Mouse (Mus musculus): ENCODE data around the gene C330021F23Rik. TPM values are rescaled to one million over a fixed set of nuclear protein-coding genes. Genes with fewer than 3 reads are reported as not detected.

The C330021F23Rik gene
- 0.29 and 0.56 TPM in 2 replicates for polyA plus RNA-seq (2015; fragmentation: Nextera tagmentation; extraction: Ambion mirVana)

DNA sequence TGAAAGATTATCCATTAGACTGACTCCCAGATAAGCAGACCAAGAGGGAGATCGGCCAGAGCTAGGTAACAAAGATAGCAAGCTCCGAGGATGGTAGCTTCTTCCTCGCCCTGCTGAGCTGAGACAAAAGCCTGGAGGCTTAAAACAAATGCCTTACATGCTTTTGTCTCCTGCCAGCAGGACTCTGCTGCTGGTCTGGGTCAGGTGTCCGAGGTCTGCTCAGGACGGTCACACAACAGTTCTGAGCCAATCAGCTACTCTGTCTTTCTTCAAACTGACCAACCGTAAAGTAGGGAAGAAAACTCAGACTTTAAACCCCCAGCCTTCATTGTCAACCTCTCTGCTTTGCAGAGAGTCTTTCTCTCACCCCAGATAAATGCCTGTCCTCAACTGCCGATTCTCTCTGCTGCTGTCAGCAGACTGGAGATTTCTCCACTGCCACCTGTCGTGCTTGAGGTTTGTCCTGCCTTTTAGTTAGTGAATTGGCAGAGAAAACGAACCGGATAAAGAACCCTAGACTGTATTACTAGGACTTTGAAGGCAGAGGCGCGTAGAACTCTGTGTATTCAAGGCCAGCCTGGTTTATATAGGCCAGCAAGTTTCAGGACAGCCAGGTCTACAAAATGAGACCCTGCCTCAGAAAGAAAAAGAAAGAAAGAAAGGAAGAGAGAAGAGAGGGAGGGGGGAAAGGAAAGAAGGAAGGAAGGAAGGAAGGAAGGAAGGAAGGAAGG, at the start of gene C330021F23Rik:
C330021F23Rik (plus strand) TSS at position 350 of the 731 bp plus-strand sequence.
- Histone ChIP-seq H3K4me1 (replicated peaks; ENCODE audit: control insufficient read depth, insufficient read depth, low read length) (0 out of 2 replicates have a peak, but pooled peaks cover 2% of the 10 kb centered on the region), H3K4me2 (ENCODE audit: low read length) (peak within 1 kb of the TSS; percentile 3), H3K9me3 (ENCODE audit: control insufficient read depth, low read length) (no peaks in the 10 kb centered on the region), H3K9ac (replicated peaks; ENCODE audit: low read depth, low read length) (no peak within 1 kb of the TSS), H3K4me3 (replicated peaks; ENCODE audit: low read length) (no peak within 1 kb of the TSS), H3K27ac (ENCODE audit: low read length) (no peak within 1 kb of the TSS), H3K36me3 (ENCODE audit: control insufficient read depth, insufficient read depth) (no peaks in the 10 kb centered on the region), H3K27me3 (replicated peaks; ENCODE audit: control insufficient read depth, insufficient read depth, low read length) (no peaks in the 10 kb centered on the region)
- WGBS, result 1% methylated on average over 12 of the region's 12 CpGs
- ATAC-seq, result no peak

- H3K9me3 ChIP-seq (ENCODE audit: control insufficient read depth, low read length), result no peaks in the 10 kb centered on the region
- no peak overlapping the region for H3K4me2 ChIP-seq (ENCODE audit: low read length)
- no peak overlapping the region for H3K9ac ChIP-seq (replicated peaks; ENCODE audit: low read depth, low read length)
- H3K36me3 ChIP-seq (ENCODE audit: control insufficient read depth, insufficient read depth), result peaks cover 21% of the 10 kb centered on the region
- no peak overlapping the region for H3K27ac ChIP-seq (ENCODE audit: low read length)
- no peaks in the 10 kb centered on the region for H3K27me3 ChIP-seq (replicated peaks; ENCODE audit: control insufficient read depth, insufficient read depth, low read length)
- H3K4me1 ChIP-seq (replicated peaks; ENCODE audit: control insufficient read depth, insufficient read depth, low read length), result peaks cover under 1% of the 10 kb centered on the region; the same call in 1 of the 2 replicates
- ATAC-seq, result no peak
- WGBS, result 92% methylated on average over 13 of the region's 13 CpGs
- H3K4me3 ChIP-seq (replicated peaks; ENCODE audit: low read length), result no peak overlapping the region
These were observed 45.6 kb upstream of the C330021F23Rik start for GRCm38 (mm10) chr8:3522007-3522697.

DNA sequence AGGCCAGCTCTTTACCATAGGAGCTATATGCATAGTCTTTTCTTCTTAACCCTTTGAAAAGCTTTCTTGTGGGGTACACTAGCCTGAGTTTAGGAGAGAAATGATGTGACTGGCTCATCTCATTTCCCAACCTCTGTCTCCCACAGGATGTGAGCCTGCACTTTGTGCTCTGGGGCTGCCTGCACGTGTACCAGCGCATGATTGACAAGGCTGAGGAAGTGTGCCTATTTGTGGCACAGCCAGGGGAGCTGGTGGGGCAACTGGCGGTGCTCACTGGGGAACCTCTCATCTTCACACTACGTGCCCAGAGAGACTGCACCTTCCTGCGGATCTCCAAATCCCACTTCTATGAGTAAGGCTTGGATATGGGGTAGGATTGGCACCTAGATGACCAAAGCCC, 37.0 kb upstream of the C330021F23Rik start:
- Histone ChIP-seq H3K27ac (ENCODE audit: low read length) (no peak overlapping the region), H3K36me3 (ENCODE audit: control insufficient read depth, insufficient read depth) (peaks cover 15% of the 10 kb centered on the region), H3K27me3 (replicated peaks; ENCODE audit: control insufficient read depth, insufficient read depth, low read length) (no peaks in the 10 kb centered on the region), H3K9ac (replicated peaks; ENCODE audit: low read depth, low read length) (no peak overlapping the region), H3K4me1 (replicated peaks; ENCODE audit: control insufficient read depth, insufficient read depth, low read length) (no peaks in the 10 kb centered on the region), H3K4me3 (replicated peaks; ENCODE audit: low read length) (no peak overlapping the region), H3K4me2 (ENCODE audit: low read length) (no peak overlapping the region), H3K9me3 (ENCODE audit: control insufficient read depth, low read length) (no peaks in the 10 kb centered on the region)
- 90% methylated on average over 5 of the region's 5 CpGs for WGBS
- ATAC-seq, result no peak

- no peak for ATAC-seq
- no peak overlapping the region for H3K27ac ChIP-seq (ENCODE audit: low read length)
- H3K4me3 ChIP-seq (replicated peaks; ENCODE audit: low read length), result no peak overlapping the region
- no peak overlapping the region for H3K4me2 ChIP-seq (ENCODE audit: low read length)
- peaks cover 11% of the 10 kb centered on the region for H3K36me3 ChIP-seq (ENCODE audit: control insufficient read depth, insufficient read depth)
- no peaks in the 10 kb centered on the region for H3K4me1 ChIP-seq (replicated peaks; ENCODE audit: control insufficient read depth, insufficient read depth, low read length)
- 91% methylated on average over 18 of the region's 18 CpGs for WGBS
- no peak overlapping the region for H3K9ac ChIP-seq (replicated peaks; ENCODE audit: low read depth, low read length)
- H3K27me3 ChIP-seq (replicated peaks; ENCODE audit: control insufficient read depth, insufficient read depth, low read length), result no peaks in the 10 kb centered on the region
- H3K9me3 ChIP-seq (ENCODE audit: control insufficient read depth, low read length), result no peaks in the 10 kb centered on the region
These were observed 35.9 kb upstream of the C330021F23Rik start for GRCm38 (mm10) chr8:3531936-3532335.

GRCm38 (mm10) chr8:3536053-3536841, 31.5 kb upstream of the C330021F23Rik start:
- Histone ChIP-seq H3K9me3 (ENCODE audit: control insufficient read depth, low read length) (no peaks in the 10 kb centered on the region), H3K36me3 (ENCODE audit: control insufficient read depth, insufficient read depth) (peaks cover 20% of the 10 kb centered on the region), H3K4me2 (ENCODE audit: low read length) (no peak overlapping the region)

DNA sequence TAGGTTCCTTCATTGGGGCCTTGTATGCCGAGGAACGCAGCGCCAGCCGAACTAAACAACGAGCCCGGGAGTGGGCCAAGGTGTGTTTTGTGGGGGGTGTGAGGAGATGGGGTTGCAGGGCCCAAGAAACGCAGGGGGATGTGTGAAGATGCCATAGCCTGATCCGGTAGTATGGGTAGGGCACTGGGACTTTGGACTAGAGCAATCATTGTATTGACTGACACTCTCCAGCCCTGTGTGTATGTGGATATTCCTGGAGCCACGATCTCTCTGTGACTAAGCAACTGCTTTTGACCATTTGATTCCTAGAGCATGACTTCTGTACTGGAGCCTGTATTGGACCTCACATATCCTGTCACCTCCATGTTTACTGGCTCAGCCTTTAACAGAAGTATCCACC, 30.9 kb upstream of the C330021F23Rik start:
- no peaks in the 10 kb centered on the region for H3K27me3 ChIP-seq (replicated peaks; ENCODE audit: control insufficient read depth, insufficient read depth, low read length)

More at GRCm38 (mm10) chr8:3536053-3536841, 31.5 kb upstream of the C330021F23Rik start:
- Histone ChIP-seq H3K4me3 (replicated peaks; ENCODE audit: low read length) (no peak overlapping the region), H3K27ac (ENCODE audit: low read length) (no peak overlapping the region), H3K27me3 (replicated peaks; ENCODE audit: control insufficient read depth, insufficient read depth, low read length) (no peaks in the 10 kb centered on the region), H3K9ac (replicated peaks; ENCODE audit: low read depth, low read length) (no peak overlapping the region), H3K4me1 (replicated peaks; ENCODE audit: control insufficient read depth, insufficient read depth, low read length) (no peaks in the 10 kb centered on the region)
- 67% methylated on average over 15 of the region's 15 CpGs for WGBS
- no peak for ATAC-seq

DNA sequence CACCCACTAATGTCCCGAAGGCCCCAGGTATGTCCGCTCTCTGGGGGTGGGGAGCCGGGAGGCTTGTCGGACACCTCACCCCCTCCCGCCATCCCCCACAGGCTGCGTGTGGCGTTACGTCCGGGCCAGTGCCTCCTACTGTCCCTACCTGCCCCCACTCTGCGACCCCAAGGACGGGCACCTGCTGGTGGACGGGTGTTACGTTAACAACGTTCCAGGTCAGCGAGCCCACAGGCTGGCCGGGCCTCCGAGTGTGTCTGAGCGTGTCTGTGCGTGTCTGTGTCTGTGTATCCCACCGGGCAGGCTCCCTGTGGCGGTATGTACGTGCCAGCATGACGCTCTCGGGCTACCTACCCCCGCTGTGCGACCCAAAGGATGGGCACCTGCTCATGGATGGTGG, 30.1 kb upstream of the C330021F23Rik start:
- H3K36me3 ChIP-seq (ENCODE audit: control insufficient read depth, insufficient read depth), result peaks cover 15% of the 10 kb centered on the region
- no peak overlapping the region for H3K27ac ChIP-seq (ENCODE audit: low read length)
- no peak overlapping the region for H3K4me2 ChIP-seq (ENCODE audit: low read length)
- no peaks in the 10 kb centered on the region for H3K9me3 ChIP-seq (ENCODE audit: control insufficient read depth, low read length)
- H3K27me3 ChIP-seq (replicated peaks; ENCODE audit: control insufficient read depth, insufficient read depth, low read length), result no peaks in the 10 kb centered on the region
- H3K4me3 ChIP-seq (replicated peaks; ENCODE audit: low read length), result no peak overlapping the region
- H3K4me1 ChIP-seq (replicated peaks; ENCODE audit: control insufficient read depth, insufficient read depth, low read length), result no peaks in the 10 kb centered on the region
- ATAC-seq, result no peak
- WGBS, result 96% methylated on average over 26 of the region's 26 CpGs
- no peak overlapping the region for H3K9ac ChIP-seq (replicated peaks; ENCODE audit: low read depth, low read length)

More for the DNA sequence above, 30.9 kb upstream of the C330021F23Rik start:
- Histone ChIP-seq H3K9ac (replicated peaks; ENCODE audit: low read depth, low read length) (no peak overlapping the region), H3K4me2 (ENCODE audit: low read length) (no peak overlapping the region), H3K9me3 (ENCODE audit: control insufficient read depth, low read length) (no peaks in the 10 kb centered on the region), H3K36me3 (ENCODE audit: control insufficient read depth, insufficient read depth) (peaks cover 20% of the 10 kb centered on the region), H3K4me1 (replicated peaks; ENCODE audit: control insufficient read depth, insufficient read depth, low read length) (no peaks in the 10 kb centered on the region), H3K4me3 (replicated peaks; ENCODE audit: low read length) (no peak overlapping the region), H3K27ac (ENCODE audit: low read length) (no peak overlapping the region)
- WGBS, result 93% methylated on average over 9 of the region's 9 CpGs
- no peak for ATAC-seq

DNA sequence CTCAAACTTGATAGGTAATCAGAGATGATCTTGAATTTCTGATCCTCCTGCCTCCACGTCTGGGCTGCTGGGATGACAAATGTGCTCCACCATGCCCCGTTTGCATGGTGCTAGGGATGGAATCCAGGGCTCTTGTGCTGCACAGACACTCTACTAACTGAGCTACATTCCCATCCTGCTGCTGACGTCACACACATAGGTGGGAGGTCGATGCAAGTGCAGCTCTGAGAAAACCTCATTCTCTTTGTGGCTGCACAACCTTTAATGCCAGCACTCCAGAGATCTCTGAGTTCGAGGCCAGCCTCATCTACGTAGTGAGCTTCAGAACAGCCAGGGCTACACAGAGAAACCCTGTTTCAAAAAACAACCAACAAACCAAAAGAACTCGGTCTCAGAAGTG, 28.6 kb upstream of the C330021F23Rik start:
- ATAC-seq, result no peak
- Histone ChIP-seq H3K27me3 (replicated peaks; ENCODE audit: control insufficient read depth, insufficient read depth, low read length) (no peaks in the 10 kb centered on the region), H3K9me3 (ENCODE audit: control insufficient read depth, low read length) (no peaks in the 10 kb centered on the region), H3K4me1 (replicated peaks; ENCODE audit: control insufficient read depth, insufficient read depth, low read length) (no peaks in the 10 kb centered on the region), H3K4me2 (ENCODE audit: low read length) (no peak overlapping the region), H3K27ac (ENCODE audit: low read length) (no peak overlapping the region), H3K4me3 (replicated peaks; ENCODE audit: low read length) (no peak overlapping the region), H3K36me3 (ENCODE audit: control insufficient read depth, insufficient read depth) (peaks cover 20% of the 10 kb centered on the region), H3K9ac (replicated peaks; ENCODE audit: low read depth, low read length) (no peak overlapping the region)
- 85% methylated on average over 7 of the region's 7 CpGs for WGBS

DNA sequence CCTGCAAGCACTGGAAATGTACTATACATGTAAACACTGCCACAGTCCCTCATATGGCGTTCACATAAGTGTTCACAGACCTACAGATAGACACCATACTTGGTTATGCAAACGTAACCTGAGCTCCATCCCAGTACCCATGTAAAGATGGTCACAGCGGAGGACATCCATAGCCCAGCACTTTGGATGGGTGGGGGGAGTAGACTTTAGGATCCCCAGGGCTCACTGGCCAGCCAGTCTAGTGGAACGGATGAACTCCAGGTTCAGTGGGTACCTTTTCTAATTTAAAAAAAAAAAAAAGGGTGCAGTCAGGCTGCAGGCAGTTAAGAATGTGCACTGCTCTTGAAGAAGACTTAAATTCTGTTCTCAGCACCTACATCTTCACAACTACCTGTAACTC, 27.7 kb upstream of the C330021F23Rik start:
- Histone ChIP-seq H3K4me3 (replicated peaks; ENCODE audit: low read length) (no peak overlapping the region), H3K9me3 (ENCODE audit: control insufficient read depth, low read length) (no peaks in the 10 kb centered on the region), H3K27me3 (replicated peaks; ENCODE audit: control insufficient read depth, insufficient read depth, low read length) (no peaks in the 10 kb centered on the region), H3K4me2 (ENCODE audit: low read length) (no peak overlapping the region), H3K27ac (ENCODE audit: low read length) (no peak overlapping the region), H3K36me3 (ENCODE audit: control insufficient read depth, insufficient read depth) (peaks cover 23% of the 10 kb centered on the region), H3K4me1 (replicated peaks; ENCODE audit: control insufficient read depth, insufficient read depth, low read length) (no peaks in the 10 kb centered on the region), H3K9ac (replicated peaks; ENCODE audit: low read depth, low read length) (no peak overlapping the region)
- WGBS, result 89% methylated on average over 4 of the region's 4 CpGs
- no peak for ATAC-seq

Data from forebrain, embryonic 16.5 days (tissue).